Mouse (Mus musculus): ENCODE data around the gene Nom1. TPM values are rescaled to one million over a fixed set of nuclear protein-coding genes. Genes with fewer than 3 reads are reported as not detected.
"Not testable (repeated sequence)": the region's sequence is repeated elsewhere in the genome, so short reads cannot be mapped to it uniquely, and the experiment has no call there.

Gene Nom1
- 10 to 100 TPM in 1 of 2 experiments, 1 to 10 TPM in 1; 8.9 to 10.4 TPM for total RNA-seq (2021)
- long read RNA-seq, experiment 1, full-length matches to known transcripts: 9 of 70 reads
- long read RNA-seq, experiment 1, partial matches to known transcripts: 49 of 70 reads
- long read RNA-seq, experiment 1, other reads (novel, unspliced or antisense): 12 of 70 reads
- long read RNA-seq, experiment 2, full-length matches to known transcripts: 10 of 63 reads
- long read RNA-seq, experiment 2, partial matches to known transcripts: 1 of 63 reads
- long read RNA-seq, experiment 2, other reads (novel, unspliced or antisense): 52 of 63 reads

GRCm38 (mm10) chr5:29434228-29434871 lies at the start of gene Nom1:
TSS of gene Nom1 (plus strand) at chr5:29434664.
- peak; percentile 83 to 86 for DNase-seq
- intact Hi-C loops (cut with DNase I): no loop called here

GRCm38 (mm10) chr5:29387591-29387990 lies 46.9 kb upstream of the Nom1 start:
- no peak for DNase-seq
- intact Hi-C loops (cut with DNase I): loop anchor here (5.0 kb wide), 1 partner anchor 300 kb away; no protein-coding TSS in a partner anchor

- peak; percentile 27 to 45 for DNase-seq
- intact Hi-C loops (cut with DNase I): loop anchor here (5.0 kb wide), 1 partner anchor 299 kb away; no protein-coding TSS in a partner anchor
These were observed 46.1 kb upstream of the Nom1 start for GRCm38 (mm10) chr5:29388181-29388943.

- intact Hi-C loops (cut with DNase I): loop anchor here (5.0 kb wide), 1 partner anchor 298 kb away; no protein-coding TSS in a partner anchor
- peak; percentile 78 to 83 for DNase-seq
These were observed 45.3 kb upstream of the Nom1 start for GRCm38 (mm10) chr5:29388944-29389765.

- DNase-seq: no peak
- intact Hi-C loops (cut with DNase I): no loop called here
These were observed 36.0 kb upstream of the Nom1 start for GRCm38 (mm10) chr5:29398427-29398826.

GRCm38 (mm10) chr5:29410854-29411253 lies 23.6 kb upstream of the Nom1 start:
- DNase-seq: no peak
- intact Hi-C loops (cut with DNase I): no loop called here

GRCm38 (mm10) chr5:29413041-29413440 lies 21.4 kb upstream of the Nom1 start:
- intact Hi-C loops (cut with DNase I): no loop called here

GRCm38 (mm10) chr5:29423330-29423729 lies 11.1 kb upstream of the Nom1 start:
- DNase-seq: not testable (repeated sequence)

More at GRCm38 (mm10) chr5:29413041-29413440, 21.4 kb upstream of the Nom1 start:
- no peak for DNase-seq

GRCm38 (mm10) chr5:29434872-29435358 lies 451 bp downstream of the Nom1 start:
- DNase-seq: peak; percentile 7 to 21
- intact Hi-C loops (cut with DNase I): no loop called here

More at GRCm38 (mm10) chr5:29423330-29423729, 11.1 kb upstream of the Nom1 start:
- intact Hi-C loops (cut with DNase I): not testable (repeated sequence)

GRCm38 (mm10) chr5:29435491-29435890 lies 1.0 kb downstream of the Nom1 start:
- intact Hi-C loops (cut with DNase I): no loop called here
- no peak for DNase-seq

GRCm38 (mm10) chr5:29436728-29437127 lies 2.3 kb downstream of the Nom1 start:
- intact Hi-C loops (cut with DNase I): not testable (repeated sequence)

GRCm38 (mm10) chr5:29445275-29445674 lies 10.8 kb downstream of the Nom1 start:
- intact Hi-C loops (cut with DNase I): no loop called here
- no peak for DNase-seq

More at GRCm38 (mm10) chr5:29436728-29437127, 2.3 kb downstream of the Nom1 start:
- DNase-seq: not testable (repeated sequence)

- DNase-seq: no peak
- intact Hi-C loops (cut with DNase I): no loop called here
These were observed 17.9 kb downstream of the Nom1 start for GRCm38 (mm10) chr5:29452352-29452751.

GRCm38 (mm10) chr5:29456895-29457656 lies 22.6 kb downstream of the Nom1 start:
- DNase-seq: no peak
- intact Hi-C loops (cut with DNase I): no loop called here

GRCm38 (mm10) chr5:29462943-29463686 lies 28.7 kb downstream of the Nom1 start:
- intact Hi-C loops (cut with DNase I): no loop called here
- DNase-seq: no peak

GRCm38 (mm10) chr5:29467489-29468350 lies 33.3 kb downstream of the Nom1 start:
- no peak for DNase-seq

GRCm38 (mm10) chr5:29468351-29469065 lies 34.0 kb downstream of the Nom1 start:
- DNase-seq: no peak
- intact Hi-C loops (cut with DNase I): no loop called here

More at GRCm38 (mm10) chr5:29467489-29468350, 33.3 kb downstream of the Nom1 start:
- intact Hi-C loops (cut with DNase I): no loop called here
